Mouse (Mus musculus) limb, embryonic 11.5 days (tissue): ENCODE data around the gene Vwa8. TPM values are rescaled to one million over a fixed set of nuclear protein-coding genes. Genes with fewer than 3 reads are reported as not detected.

ENCODE experiments used
- ATAC-seq: fragments of 200-750 bp; cut with Nextera tagmentation; 2 replicates; pipeline ENCODE4 v1.8.0; 2017; ENCODE audit warnings: low read depth; ENCODE audit not compliant: insufficient number of reproducible peaks, low FRiP score, low TSS enrichment
- DNase-seq: peaks from one replicate; pipeline ENCODE4 v3.0.0-alpha.2; 2015; ENCODE audit warnings: low spot score
- H3K27ac ChIP-seq: fragments of 300-500 bp; sonication (generic); replicated peaks from 2 replicates; pipeline ENCODE4 v1.5.1; 2014; ENCODE audit warnings: low read depth, mild to moderate bottlenecking, low read length
- H3K27me3 ChIP-seq: fragments of 300-500 bp; sonication (generic); 2 replicates; pipeline ENCODE4 v1.6.1; 2014; ENCODE audit warnings: mild to moderate bottlenecking, low read length, mixed read lengths; ENCODE audit not compliant: control insufficient read depth, insufficient read depth
- H3K36me3 ChIP-seq: fragments of 300-500 bp; sonication (generic); 2 replicates; pipeline ENCODE4 v1.6.1; 2014; ENCODE audit warnings: mild to moderate bottlenecking, low read length, moderate library complexity, mixed read lengths; ENCODE audit not compliant: control insufficient read depth, insufficient read depth
- H3K4me1 ChIP-seq: fragments of 300-500 bp; sonication (generic); 2 replicates; pipeline ENCODE4 v1.6.1; 2014; ENCODE audit warnings: low read length, mixed read lengths; ENCODE audit not compliant: control insufficient read depth, insufficient read depth
- H3K4me2 ChIP-seq: fragments of 300-500 bp; sonication (generic); 2 replicates; pipeline ENCODE4 v1.6.1; 2014; ENCODE audit warnings: low read depth, mild to moderate bottlenecking, moderate library complexity; ENCODE audit not compliant: severe bottlenecking
- H3K4me3 ChIP-seq: fragments of 300-500 bp; sonication (generic); 2 replicates; pipeline ENCODE4 v1.5.1; 2014; ENCODE audit warnings: low read depth, low read length
- H3K9ac ChIP-seq: fragments of 300-500 bp; sonication (generic); 2 replicates; pipeline ENCODE4 v1.6.1; 2014; ENCODE audit warnings: mild to moderate bottlenecking, low read length
- H3K9me3 ChIP-seq: fragments of 300-500 bp; sonication (generic); 2 replicates; pipeline ENCODE4 v1.6.1; 2016; ENCODE audit warnings: low read length; ENCODE audit not compliant: control insufficient read depth
- WGBS: fragments of 180-500 bp; shearing (Covaris S2); extraction: QIAGEN DNeasy Blood & Tissue Kit; methylation state at CpG from one replicate; pipeline ENCODE4 v1.1.7; 2014; 5-methylcytosine and 5-hydroxymethylcytosine counted together
- polyA plus RNA-seq: library from polyadenylated mRNA; unstranded; fragments of >200 nt; fragmentation: Nextera tagmentation; extraction: Ambion mirVana; gene quantifications from 2 replicates; pipeline ENCODE4 v1.2.1, GENCODE M21; 2014

Vwa8 gene
- polyA plus RNA-seq, 1 experiment from 2014 or later = 10.2 TPM

DNA sequence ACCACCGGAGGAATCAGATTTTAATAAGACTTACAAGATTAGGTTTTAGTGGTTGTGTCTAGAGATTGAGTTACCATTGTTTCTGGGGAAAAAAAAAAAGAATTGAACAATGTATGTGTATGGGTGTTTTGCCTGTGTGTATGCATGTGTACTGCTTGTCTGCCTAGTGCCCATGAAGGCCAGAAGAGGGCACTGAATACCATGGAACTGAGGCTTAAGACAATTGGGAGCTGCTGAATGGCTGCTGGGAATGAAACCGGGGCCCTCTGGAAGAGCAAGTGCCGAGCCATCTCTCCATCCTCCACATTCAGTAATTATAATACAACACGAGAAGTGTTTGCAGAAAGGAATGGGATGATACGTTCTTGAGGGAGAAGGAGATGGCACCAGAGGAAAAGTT, 12.3 kb downstream of the Vwa8 start:
- Histone ChIP-seq H3K27ac (no peak overlapping the region), H3K9ac (no peak overlapping the region), H3K36me3 (no peaks in the 10 kb centered on the region), H3K27me3 (no peaks in the 10 kb centered on the region), H3K9me3 (no peaks in the 10 kb centered on the region), H3K4me2 (no peak overlapping the region), H3K4me1 (no peaks in the 10 kb centered on the region), H3K4me3 (no peak overlapping the region)
- DNase-seq (no peak), ATAC-seq (no peak)
- 92% methylated on average over 5 of the region's 5 CpGs for WGBS

DNA sequence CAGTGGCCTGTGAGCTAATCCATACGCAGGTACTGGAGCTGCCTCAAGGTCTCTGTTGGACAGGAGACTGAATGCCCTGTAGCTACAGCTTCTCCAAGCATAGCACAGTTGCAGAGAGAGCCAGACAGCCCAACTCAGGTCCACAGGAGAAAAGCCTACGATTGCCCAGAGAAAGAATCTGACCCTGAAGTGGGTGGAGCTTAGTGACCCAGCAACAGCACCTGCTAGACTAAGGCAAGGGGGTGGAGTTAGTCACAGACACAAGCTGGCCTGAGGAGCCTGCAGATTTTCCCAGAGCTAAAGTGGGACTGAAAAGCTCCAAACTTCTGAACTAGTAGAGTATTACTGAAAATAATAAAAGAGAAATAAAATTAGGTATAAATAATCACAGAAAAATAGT, 21.2 kb downstream of the Vwa8 start:
- DNase-seq (no peak), ATAC-seq (no peak)
- no peak overlapping the region for H3K27ac ChIP-seq
- WGBS = 36% methylated on average over 2 of the region's 2 CpGs
- H3K9me3 ChIP-seq = no peaks in the 10 kb centered on the region
- H3K27me3 ChIP-seq = no peaks in the 10 kb centered on the region
- H3K36me3 ChIP-seq = no peaks in the 10 kb centered on the region
- H3K4me1 ChIP-seq = no peaks in the 10 kb centered on the region
- H3K9ac ChIP-seq = no peak overlapping the region
- H3K4me2 ChIP-seq = no peak overlapping the region
- H3K4me3 ChIP-seq = no peak overlapping the region

DNA sequence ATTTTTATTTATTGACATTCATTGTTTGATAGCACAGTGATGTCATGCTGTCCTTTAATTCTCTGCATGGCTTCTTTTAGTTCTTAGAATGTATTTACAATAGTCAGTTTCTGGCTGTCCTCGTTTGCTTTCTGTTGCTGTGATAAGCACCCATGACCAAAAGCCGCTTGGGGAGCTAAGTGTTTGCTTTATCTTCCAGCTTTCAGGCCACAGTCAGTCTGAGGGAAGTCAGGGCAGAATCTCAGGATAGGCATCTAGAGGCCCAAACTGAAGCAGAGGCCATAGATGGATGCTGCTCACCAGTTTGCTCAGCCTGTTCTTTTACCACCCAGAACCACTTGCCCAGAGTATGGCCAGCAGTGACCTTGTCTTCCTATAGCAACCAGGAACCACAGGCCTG, 28.3 kb downstream of the Vwa8 start:
- H3K4me1 ChIP-seq = no peaks in the 10 kb centered on the region; the same call in 1 of the 2 replicates
- H3K4me2 ChIP-seq = no peak overlapping the region
- ATAC-seq (no peak), DNase-seq (no peak)
- H3K9ac ChIP-seq = no peak overlapping the region
- no peaks in the 10 kb centered on the region for H3K9me3 ChIP-seq
- H3K27me3 ChIP-seq = no peaks in the 10 kb centered on the region
- H3K4me3 ChIP-seq = no peak overlapping the region
- H3K27ac ChIP-seq = no peak overlapping the region
- H3K36me3 ChIP-seq = no peaks in the 10 kb centered on the region
- 93% methylated on average over 2 of the region's 2 CpGs for WGBS

DNA sequence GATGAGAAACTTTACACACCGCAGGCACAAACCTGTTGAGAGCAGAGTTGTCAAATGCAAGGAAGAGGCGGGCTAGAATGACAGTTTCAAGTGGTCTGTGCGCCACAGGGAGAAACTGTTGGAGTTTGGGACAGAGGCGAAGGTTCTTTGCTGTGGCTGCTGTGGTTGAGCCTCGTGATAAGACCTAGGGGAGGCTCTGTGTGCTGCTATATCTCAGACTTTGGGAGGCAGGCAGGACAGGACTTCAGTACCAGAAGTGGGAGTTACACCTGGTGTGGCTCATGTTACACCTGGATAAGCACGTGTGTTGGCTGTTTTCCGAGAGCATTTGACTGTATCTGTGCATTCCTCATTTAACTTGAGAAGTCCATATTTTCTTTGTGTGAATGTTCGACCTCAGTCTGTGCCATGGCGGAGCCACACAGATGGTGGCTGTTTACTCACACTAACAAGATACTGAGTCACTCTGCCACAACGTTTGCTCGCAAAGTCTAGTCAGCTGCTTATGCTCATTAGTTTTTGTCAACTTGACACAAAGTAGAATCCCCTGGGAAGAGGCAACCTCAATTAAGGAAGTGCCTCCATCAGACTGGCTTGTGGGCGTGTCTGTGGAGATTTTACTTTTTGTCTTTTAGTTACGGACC, 29.7 kb downstream of the Vwa8 start:
- H3K36me3 ChIP-seq = no peaks in the 10 kb centered on the region
- no peaks in the 10 kb centered on the region for H3K9me3 ChIP-seq
- ATAC-seq = no peak
- H3K9ac ChIP-seq = no peak overlapping the region
- H3K27ac ChIP-seq = no peak overlapping the region
- no peak overlapping the region for H3K4me2 ChIP-seq
- DNase-seq = no peak
- no peaks in the 10 kb centered on the region; the same call in 1 of the 2 replicates for H3K4me1 ChIP-seq
- H3K27me3 ChIP-seq = no peaks in the 10 kb centered on the region
- 77% methylated on average over 13 of the region's 13 CpGs for WGBS
- no peak overlapping the region for H3K4me3 ChIP-seq

DNA sequence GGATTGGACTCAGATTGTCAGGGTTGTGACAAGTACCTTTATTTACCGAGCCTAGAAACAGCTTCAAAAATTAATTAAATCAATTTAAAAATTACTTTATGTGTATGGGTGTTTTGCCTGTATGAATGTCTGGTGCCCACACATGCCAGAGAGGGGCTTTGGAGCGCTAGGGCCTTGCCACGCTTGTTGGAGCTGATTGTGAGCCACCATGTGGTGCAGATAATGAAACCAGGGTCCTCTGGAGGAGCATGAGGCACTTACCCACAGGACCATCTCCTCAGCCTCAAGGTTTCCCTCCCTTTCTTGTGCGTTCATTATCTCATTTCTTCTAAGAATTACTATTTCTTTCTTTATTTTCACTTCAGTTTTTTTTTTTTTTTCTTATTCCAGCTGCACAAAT, 32.0 kb downstream of the Vwa8 start:
- Histone ChIP-seq H3K9me3 (no peaks in the 10 kb centered on the region), H3K27ac (no peak overlapping the region), H3K9ac (no peak overlapping the region), H3K27me3 (no peaks in the 10 kb centered on the region), H3K4me1 (no peaks in the 10 kb centered on the region; the same call in 1 of the 2 replicates), H3K36me3 (no peaks in the 10 kb centered on the region), H3K4me2 (no peak overlapping the region), H3K4me3 (no peak overlapping the region)
- WGBS = 90% methylated on average over 4 of the region's 4 CpGs
- ATAC-seq (no peak), DNase-seq (no peak)

DNA sequence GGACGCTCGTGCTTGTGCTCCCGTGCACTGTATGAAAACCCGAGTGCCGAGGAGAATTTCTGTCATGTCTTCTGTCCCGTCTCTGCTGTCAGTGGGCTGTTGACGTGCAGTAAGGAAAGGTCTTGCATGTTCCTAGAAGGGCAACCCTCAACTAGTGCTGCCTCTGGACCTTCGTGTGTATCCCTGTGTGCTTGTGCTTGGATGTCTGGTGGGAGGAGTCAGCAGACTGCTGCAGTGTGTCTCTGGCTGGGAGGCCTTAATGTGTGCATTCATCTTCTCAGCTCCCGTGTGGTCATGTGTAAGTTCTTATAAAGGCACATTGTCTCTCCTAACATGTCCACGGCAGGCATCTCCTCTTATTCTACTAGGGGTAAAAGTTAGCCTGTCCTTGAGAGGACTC, 32.7 kb downstream of the Vwa8 start:
- Histone ChIP-seq H3K9me3 (no peaks in the 10 kb centered on the region), H3K36me3 (no peaks in the 10 kb centered on the region), H3K4me2 (no peak overlapping the region), H3K4me3 (no peak overlapping the region), H3K4me1 (no peaks in the 10 kb centered on the region; the same call in 1 of the 2 replicates), H3K9ac (no peak overlapping the region), H3K27ac (no peak overlapping the region), H3K27me3 (no peaks in the 10 kb centered on the region)
- WGBS = 85% methylated on average over 10 of the region's 10 CpGs
- ATAC-seq (no peak), DNase-seq (no peak)

DNA sequence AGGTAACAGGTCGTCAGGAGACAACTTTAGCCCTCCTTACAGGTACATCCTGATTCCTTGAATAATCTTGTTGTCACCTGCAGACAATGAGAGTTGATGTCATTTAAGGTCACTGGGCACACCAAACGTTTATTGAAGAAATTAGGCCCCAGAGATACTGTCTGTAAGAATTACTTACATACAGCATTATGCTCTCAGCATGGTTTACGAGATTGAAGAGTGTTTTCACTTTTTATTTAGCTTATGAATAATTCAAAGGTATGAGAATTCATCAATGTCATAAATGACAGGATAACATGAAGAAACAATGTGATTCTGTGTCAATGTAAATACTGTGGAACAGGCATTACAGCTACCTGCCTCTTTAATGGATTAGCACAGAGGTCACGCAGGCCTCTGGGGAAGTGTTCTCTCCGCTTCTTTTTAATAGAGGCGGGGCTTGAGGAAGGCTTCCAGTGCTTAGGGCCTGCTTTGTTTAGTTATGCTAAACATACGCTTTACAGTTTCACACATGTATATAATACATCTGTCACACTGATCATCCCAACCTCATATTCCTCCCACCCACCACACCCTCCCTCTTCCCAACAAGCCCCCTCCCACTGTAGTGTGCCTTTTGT, 37.2 kb downstream of the Vwa8 start:
- Histone ChIP-seq H3K9ac (no peak overlapping the region), H3K27ac (no peak overlapping the region), H3K4me2 (no peak overlapping the region), H3K36me3 (no peaks in the 10 kb centered on the region), H3K27me3 (no peaks in the 10 kb centered on the region), H3K4me3 (no peak overlapping the region), H3K4me1 (no peaks in the 10 kb centered on the region), H3K9me3 (no peaks in the 10 kb centered on the region)
- WGBS = 79% methylated on average over 7 of the region's 7 CpGs
- DNase-seq (no peak), ATAC-seq (no peak)

DNA sequence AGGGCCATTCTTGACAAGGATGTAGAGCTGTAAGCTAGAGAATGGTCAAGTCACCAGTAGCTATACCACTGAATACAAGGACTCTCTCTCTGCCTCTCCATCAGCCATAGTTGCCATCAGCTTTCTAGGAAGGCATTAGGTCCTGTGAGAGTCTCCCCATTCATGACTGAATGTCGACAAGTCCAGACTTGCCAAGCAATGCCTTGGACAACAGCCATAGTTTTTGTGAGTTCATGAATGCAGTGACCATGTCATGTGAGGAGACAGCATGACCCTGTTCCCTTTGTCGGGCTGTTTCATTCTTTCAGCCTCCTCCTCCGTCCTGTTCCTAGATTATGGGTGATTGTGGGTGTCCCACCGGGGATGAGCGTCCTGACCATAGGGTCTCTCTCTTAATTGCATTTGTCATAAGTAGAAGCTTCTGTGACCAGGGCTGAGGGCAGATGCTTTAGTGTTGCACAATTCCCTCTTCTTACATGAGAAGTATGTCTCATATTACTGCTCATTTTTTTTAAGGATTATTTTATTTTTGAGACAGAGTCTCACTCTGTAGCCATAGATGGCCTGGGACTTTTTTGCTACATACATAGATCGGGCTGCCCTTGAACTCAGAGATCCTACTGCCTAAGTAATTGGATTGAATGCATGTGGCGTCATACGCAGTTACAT, 37.8 kb downstream of the Vwa8 start:
- H3K27me3 ChIP-seq = no peaks in the 10 kb centered on the region
- no peak overlapping the region for H3K4me2 ChIP-seq
- H3K27ac ChIP-seq = no peak overlapping the region
- no peaks in the 10 kb centered on the region for H3K36me3 ChIP-seq
- no peak overlapping the region for H3K4me3 ChIP-seq
- H3K9me3 ChIP-seq = no peaks in the 10 kb centered on the region
- WGBS = 91% methylated on average over 8 of the region's 8 CpGs
- DNase-seq (no peak), ATAC-seq (no peak)
- no peak overlapping the region for H3K9ac ChIP-seq
- no peaks in the 10 kb centered on the region for H3K4me1 ChIP-seq
